Mouse (Mus musculus) CH12.LX (cell line): ENCODE data around the gene Qars. TPM values are rescaled to one million over a fixed set of nuclear protein-coding genes. Genes with fewer than 3 reads are reported as not detected.

Experiments
- DNase-seq: peaks from one replicate; pipeline ENCODE4 v3.0.0-alpha.2; 2013; ENCODE audit errors: extremely low read depth
- H3K27ac ChIP-seq: 2 replicates; pipeline ENCODE4 v1.5.1; 2012; ENCODE audit warnings: low read depth, mild to moderate bottlenecking, control low read depth, moderate library complexity; ENCODE audit not compliant: insufficient read depth
- H3K27me3 ChIP-seq: replicated peaks from 2 replicates; pipeline ENCODE3; 2012; ENCODE audit warnings: inconsistent platforms
- H3K36me3 ChIP-seq, 2 experiments: replicated peaks in 1 of 2; 2 replicates each; pipeline versions ENCODE3 to v1.6.1; 2012; ENCODE audit warnings: inconsistent platforms in 1 of 2, low read length in 1 of 2, mild to moderate bottlenecking in 1 of 2, mixed read lengths in 1 of 2, moderate library complexity in 1 of 2; ENCODE audit not compliant: control insufficient read depth in 1 of 2, insufficient read depth in 1 of 2
- H3K4me1 ChIP-seq, 2 experiments: 2 replicates each; pipeline ENCODE4 v1.6.1; 2012; ENCODE audit warnings: inconsistent platforms in 1 of 2, moderate library complexity in 1 of 2; ENCODE audit not compliant: insufficient read depth in 2 of 2, control insufficient read depth in 1 of 2
- H3K4me2 ChIP-seq: 2 replicates; pipeline ENCODE4 v1.6.1; 2012; ENCODE audit warnings: low read depth, mild to moderate bottlenecking, control low read depth; ENCODE audit not compliant: poor library complexity, insufficient read depth, severe bottlenecking
- H3K4me3 ChIP-seq, 3 experiments: fragments of 150-350 bp in 1 of 3; sonication (generic) in 1 of 3; replicated peaks in 1 of 3; 2 replicates each; pipeline versions ENCODE3 to v1.5.1; 2011 to 2012; ENCODE audit warnings: low read depth in 2 of 3, low read length in 2 of 3, mild to moderate bottlenecking in 2 of 3, moderate library complexity in 2 of 3, control low read depth in 1 of 3, improper control_type of control experiment in 1 of 3, inconsistent platforms in 1 of 3, mixed read lengths in 1 of 3; ENCODE audit not compliant: poor library complexity in 1 of 3
- H3K79me2 ChIP-seq: replicated peaks from 2 replicates; pipeline ENCODE4 v1.6.1; 2012; ENCODE audit warnings: mild to moderate bottlenecking, moderate library complexity; ENCODE audit not compliant: control insufficient read depth, poor library complexity, insufficient read depth, severe bottlenecking; ENCODE audit errors: extremely low read depth
- H3K9ac ChIP-seq: 2 replicates; pipeline ENCODE4 v1.6.1; 2012; ENCODE audit warnings: low read depth, mild to moderate bottlenecking, control low read depth, moderate library complexity; ENCODE audit not compliant: insufficient read depth
- H3K9me3 ChIP-seq: replicated peaks from 2 replicates; pipeline ENCODE3; 2012; ENCODE audit warnings: low read length, inconsistent platforms, mixed read lengths
- BHLHE40 ChIP-seq: IDR thresholded peaks from 2 replicates; pipeline ENCODE4 v1.6.1; 2011; ENCODE audit warnings: mild to moderate bottlenecking, low read depth, low read length, improper control_type of control experiment
- CHD1 ChIP-seq: IDR thresholded peaks from 2 replicates; pipeline ENCODE4 v1.6.1; 2012; ENCODE audit warnings: low read depth, low read length, improper control_type of control experiment, inconsistent platforms
- CHD2 ChIP-seq: IDR thresholded peaks from 2 replicates; pipeline ENCODE4 v1.6.1; 2011; ENCODE audit warnings: low read length, improper control_type of control experiment
- E2F4 ChIP-seq: IDR thresholded peaks from 2 replicates; pipeline ENCODE4 v1.6.1; 2011; ENCODE audit warnings: low read depth, low read length, improper control_type of control experiment; ENCODE audit not compliant: insufficient replicate concordance
- EP300 ChIP-seq: IDR thresholded peaks from 2 replicates; pipeline ENCODE4 v1.6.1; 2011; ENCODE audit warnings: low read length, improper control_type of control experiment
- GABPA ChIP-seq: IDR thresholded peaks from 2 replicates; pipeline ENCODE4 v1.6.1; 2012; ENCODE audit warnings: low read depth, low read length, improper control_type of control experiment, inconsistent platforms; ENCODE audit not compliant: insufficient replicate concordance
- IRF4 ChIP-seq: IDR thresholded peaks from 2 replicates; pipeline ENCODE4 v1.6.1; 2014; ENCODE audit warnings: low read depth, mild to moderate bottlenecking, inconsistent platforms, low read length, improper control_type of control experiment
- JUND ChIP-seq: conservative IDR thresholded peaks from 2 replicates; pipeline ENCODE4 v1.6.1; 2011; ENCODE audit warnings: low read depth, low read length, improper control_type of control experiment
- KAT2A ChIP-seq: IDR thresholded peaks from 2 replicates; pipeline ENCODE4 v1.6.1; 2012; ENCODE audit warnings: low read length, improper control_type of control experiment, inconsistent platforms; ENCODE audit not compliant: insufficient replicate concordance
- MAX ChIP-seq: IDR thresholded peaks from 2 replicates; pipeline ENCODE4 v1.6.1; 2011; ENCODE audit warnings: low read length, improper control_type of control experiment
- MXI1 ChIP-seq: IDR thresholded peaks from 2 replicates; pipeline ENCODE4 v1.6.1; 2011; ENCODE audit warnings: mild to moderate bottlenecking, low read depth, low read length, improper control_type of control experiment
- MYC ChIP-seq: IDR thresholded peaks from 2 replicates; pipeline ENCODE4 v1.6.1; 2011; ENCODE audit warnings: low read depth, mild to moderate bottlenecking, improper control_type of control experiment, low read length
- PAX5 ChIP-seq: IDR thresholded peaks from 2 replicates; pipeline ENCODE4 v1.6.1; 2012; ENCODE audit warnings: low read length, inconsistent platforms, mixed read lengths
- RAD21 ChIP-seq: IDR thresholded peaks from 2 replicates; pipeline ENCODE4 v1.6.1; 2011; ENCODE audit warnings: low read depth, mild to moderate bottlenecking, low read length, improper control_type of control experiment, moderate library complexity
- SIN3A ChIP-seq: IDR thresholded peaks from 2 replicates; pipeline ENCODE4 v1.6.1; 2012; ENCODE audit warnings: low read length, improper control_type of control experiment, inconsistent platforms
- UBTF ChIP-seq: IDR thresholded peaks from 2 replicates; pipeline ENCODE4 v1.6.1; 2012; ENCODE audit warnings: low read depth, mild to moderate bottlenecking, inconsistent platforms, low read length, improper control_type of control experiment, moderate library complexity
- ZMIZ1 ChIP-seq: IDR thresholded peaks from 2 replicates; pipeline ENCODE4 v1.6.1; 2012; ENCODE audit warnings: low read depth, mild to moderate bottlenecking, inconsistent platforms, low read length, improper control_type of control experiment
- ZNF384 ChIP-seq: IDR thresholded peaks from 2 replicates; pipeline ENCODE4 v1.6.1; 2012; ENCODE audit warnings: low read depth, low read length, improper control_type of control experiment, inconsistent platforms
- dilution Hi-C: fragments of 300-500 bp; cut with MboI; formaldehyde crosslinking; loops from 2 replicates; pipeline ENCODE4 v1.14.3; 2020; ENCODE audit warnings: low sequenced_read_pairs; ENCODE audit not compliant: extremely low pct_unique_long_range_greater_than_20kb, extremely low pct_ligation_motif_present
- in situ Hi-C: fragments of 300-500 bp; cut with MboI; formaldehyde crosslinking; loops from 3 replicates; pipeline ENCODE4 v1.14.3; 2019; ENCODE audit warnings: low sequenced_read_pairs, low pct_ligation_motif_present, low pct_unique_long_range_greater_than_20kb, mixed read lengths
- polyA plus RNA-seq: library from polyadenylated mRNA; unstranded; fragments of >175 nt; gene quantifications from 2 replicates; pipeline ENCODE4 v1.2.1, GENCODE M21; 2012; ENCODE audit warnings: low read depth; ENCODE audit not compliant: insufficient read length
- total RNA-seq, 2 experiments: library from RNA; depleted of rRNA; stranded (reverse); fragments of 300-350 nt in 1 of 2; fragments of >200 nt in 1 of 2; gene quantifications; 2 replicates each; pipeline ENCODE4 v1.2.3; 2012 to 2014

The Qars gene
- total and polyA plus RNA-seq, 3 experiments = 229 to 322 (median 293) TPM

GRCm38 (mm10) chr9:108460319-108461178, 47.0 kb upstream of the Qars start, which contains the start of gene Ccdc71 (continued):
- TF ChIP-seq RAD21 (no peak), UBTF (no peak), ZMIZ1 (peak; percentile 49; the same call in 1 of the 2 replicates), KAT2A (peak; percentile 92; the same call in 1 of the 2 replicates), JUND (no peak), IRF4 (peak; percentile 32; the same call in 1 of the 2 replicates), PAX5 (no peak), BHLHE40 (no peak), EP300 (no peak), MAX (peak; percentile 32; the same call in 1 of the 2 replicates), GABPA (no peak; the same call in 1 of the 2 replicates), CHD1 (no peak), SIN3A (peak; percentile 71; the same call in 1 of the 2 replicates)

GRCm38 (mm10) chr9:108461181-108461631, 46.3 kb upstream of the Qars start, which contains the start of gene Klhdc8b:
Gene Klhdc8b (minus strand): TSS chr9:108461581.
- H3K4me2 ChIP-seq = peak within 1 kb of the TSS; percentile 92
- dilution Hi-C loops = no loop called here
- H3K4me1 ChIP-seq = peaks cover 10 to 24% of the 10 kb centered on the region in 2 experiments
- H3K9me3 ChIP-seq = no peaks in the 10 kb centered on the region
- DNase-seq = no peak
- in situ Hi-C loops = no loop called here
- H3K27me3 ChIP-seq = no peaks in the 10 kb centered on the region
- H3K4me3 ChIP-seq = peak within 1 kb of the TSS; percentile 69 to 84 (median 83)
- H3K36me3 ChIP-seq = peaks cover 19 to 45% of the 10 kb centered on the region in 2 experiments
- peak within 1 kb of the TSS; percentile 85 for H3K9ac ChIP-seq
- no peak for TF ChIP-seq SIN3A
- no peak for TF ChIP-seq MYC
- no peak for TF ChIP-seq JUND
- TF ChIP-seq ZMIZ1 = no peak
- TF ChIP-seq E2F4 = no peak
- no peak for TF ChIP-seq MXI1
- peaks cover 21% of the 10 kb centered on the region for H3K79me2 ChIP-seq
- H3K27ac ChIP-seq = no peak within 1 kb of the TSS

- H3K9me3 ChIP-seq = no peaks in the 10 kb centered on the region
- no peaks in the 10 kb centered on the region for H3K27me3 ChIP-seq
- H3K9ac ChIP-seq = peak overlapping the region; percentile 85
- peaks cover 21% of the 10 kb centered on the region for H3K79me2 ChIP-seq
- no peak for DNase-seq
- peak overlapping the region; percentile 92 for H3K4me2 ChIP-seq
- TF ChIP-seq RAD21 = no peak
- TF ChIP-seq ZNF384 = no peak
- no peak for TF ChIP-seq CHD2
- peaks cover 10 to 24% of the 10 kb centered on the region in 2 experiments for H3K4me1 ChIP-seq
- peaks cover 19 to 46% of the 10 kb centered on the region in 2 experiments for H3K36me3 ChIP-seq
- dilution Hi-C loops = no loop called here
- H3K4me3 ChIP-seq = peak overlapping the region; percentile 69 to 84 (median 83)
- in situ Hi-C loops = no loop called here
- H3K27ac ChIP-seq = no peak overlapping the region
Observed at GRCm38 (mm10) chr9:108461675-108462074, 45.8 kb upstream of the Qars start.
